Mouse (Mus musculus) liver, embryonic 11.5 days (tissue): ENCODE measurements around the gene Olfr1392. TPM values are rescaled to one million over a fixed set of nuclear protein-coding genes. Genes with fewer than 3 reads are reported as not detected.

Experiments
- ATAC-seq: fragments of 200-750 bp; cut with Nextera tagmentation; replicated peaks from 2 replicates; pipeline ENCODE4 v1.8.0; 2017; ENCODE audit warnings: moderate number of reproducible peaks, mild to moderate bottlenecking, moderate TSS enrichment, moderate library complexity; ENCODE audit not compliant: low FRiP score
- DNase-seq: peaks from one replicate; pipeline ENCODE4 v3.0.0-alpha.2; 2017; ENCODE audit warnings: low spot score
- H3K27ac ChIP-seq: fragments of 300-500 bp; sonication (generic); 2 replicates; pipeline ENCODE4 v1.5.1; 2014; ENCODE audit warnings: mild to moderate bottlenecking, low read depth, low read length, control low read depth
- H3K27me3 ChIP-seq: fragments of 300-500 bp; sonication (generic); replicated peaks from 2 replicates; pipeline ENCODE4 v1.6.1; 2014; ENCODE audit warnings: low read length, mixed read lengths; ENCODE audit not compliant: control insufficient read depth, insufficient read depth
- H3K36me3 ChIP-seq: fragments of 300-500 bp; sonication (generic); 2 replicates; pipeline ENCODE4 v1.6.1; 2014; ENCODE audit warnings: mild to moderate bottlenecking, low read length, moderate library complexity, mixed read lengths; ENCODE audit not compliant: control insufficient read depth, insufficient read depth
- H3K4me1 ChIP-seq: fragments of 300-500 bp; sonication (generic); replicated peaks from 2 replicates; pipeline ENCODE4 v1.6.1; 2014; ENCODE audit warnings: low read length, mixed read lengths; ENCODE audit not compliant: control insufficient read depth, insufficient read depth
- H3K4me2 ChIP-seq: fragments of 300-500 bp; sonication (generic); 2 replicates; pipeline ENCODE4 v1.6.1; 2014; ENCODE audit warnings: mild to moderate bottlenecking, control low read depth, moderate library complexity
- H3K4me3 ChIP-seq: fragments of 300-500 bp; sonication (generic); 2 replicates; pipeline ENCODE4 v1.5.1; 2014; ENCODE audit warnings: low read depth, low read length, control low read depth
- H3K9ac ChIP-seq: fragments of 300-500 bp; sonication (generic); 2 replicates; pipeline ENCODE4 v1.6.1; 2014; ENCODE audit warnings: low read depth, low read length, control low read depth
- H3K9me3 ChIP-seq: fragments of 300-500 bp; sonication (generic); 2 replicates; pipeline ENCODE4 v1.6.1; 2016; ENCODE audit warnings: low read length, inconsistent platforms, mixed read lengths; ENCODE audit not compliant: control insufficient read depth
- WGBS: fragments of 180-500 bp; shearing (Covaris S2); extraction: QIAGEN DNeasy Blood & Tissue Kit; methylation state at CpG from one replicate; pipeline ENCODE4 v1.1.7; 2014; 5-methylcytosine and 5-hydroxymethylcytosine counted together
- polyA plus RNA-seq: library from polyadenylated mRNA; unstranded; fragments of >200 nt; fragmentation: Nextera tagmentation; extraction: Ambion mirVana; gene quantifications from 2 replicates; pipeline ENCODE4 v1.2.1, GENCODE M21; 2014

The Olfr1392 gene
- polyA plus RNA-seq, 1 experiment from 2014 or later, result not detected

DNA sequence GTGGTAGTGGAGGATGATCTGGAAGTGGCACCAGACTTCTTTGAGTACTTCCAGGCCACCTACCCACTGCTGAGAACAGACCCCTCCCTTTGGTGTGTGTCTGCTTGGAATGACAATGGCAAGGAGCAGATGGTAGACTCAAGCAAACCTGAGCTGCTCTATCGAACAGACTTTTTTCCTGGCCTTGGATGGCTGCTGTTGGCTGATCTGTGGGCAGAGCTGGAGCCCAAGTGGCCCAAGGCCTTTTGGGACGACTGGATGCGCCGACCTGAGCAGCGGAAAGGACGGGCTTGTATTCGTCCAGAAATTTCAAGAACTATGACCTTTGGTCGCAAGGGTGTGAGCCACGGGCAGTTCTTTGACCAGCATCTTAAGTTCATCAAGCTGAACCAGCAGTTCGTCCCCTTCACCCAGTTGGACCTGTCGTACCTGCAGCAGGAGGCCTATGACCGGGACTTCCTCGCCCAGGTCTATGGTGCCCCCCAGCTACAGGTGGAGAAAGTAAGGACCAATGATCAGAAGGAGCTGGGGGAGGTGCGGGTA lies 23.7 kb upstream of the Olfr1392 start:
- no peak overlapping the region for H3K9ac ChIP-seq
- H3K4me2 ChIP-seq, result no peak overlapping the region
- no peaks in the 10 kb centered on the region for H3K9me3 ChIP-seq
- peaks cover 24% of the 10 kb centered on the region for H3K36me3 ChIP-seq
- no peak for ATAC-seq
- no peak for DNase-seq
- H3K27me3 ChIP-seq, result no peaks in the 10 kb centered on the region
- no peaks in the 10 kb centered on the region for H3K4me1 ChIP-seq
- H3K4me3 ChIP-seq, result no peak overlapping the region
- H3K27ac ChIP-seq, result no peak overlapping the region
- 94% methylated on average over 14 of the region's 14 CpGs for WGBS

DNA sequence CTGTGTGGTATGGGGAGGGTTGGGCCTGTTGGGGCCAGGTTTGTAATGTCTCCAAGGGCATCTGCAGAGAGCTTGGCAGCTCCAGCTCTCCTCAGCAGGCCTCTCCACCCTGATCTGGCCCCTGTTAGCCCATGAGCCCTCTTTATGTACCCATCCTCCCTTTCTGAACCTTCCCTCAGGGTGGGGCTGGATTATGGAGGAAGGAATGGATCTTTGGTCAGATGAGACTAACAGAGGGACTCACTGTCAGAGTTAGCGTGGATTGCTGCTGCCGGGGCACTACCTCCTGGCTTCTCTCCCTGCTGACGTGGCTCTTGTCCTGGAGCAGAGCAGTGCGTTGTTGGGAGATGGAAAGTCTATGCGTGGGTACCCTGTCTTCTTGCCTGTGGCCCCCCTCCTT lies 22.8 kb upstream of the Olfr1392 start:
- no peaks in the 10 kb centered on the region for H3K4me1 ChIP-seq
- WGBS, result 92% methylated on average over 5 of the region's 5 CpGs
- H3K4me3 ChIP-seq, result no peak overlapping the region
- no peak for ATAC-seq
- H3K36me3 ChIP-seq, result peaks cover 19% of the 10 kb centered on the region
- H3K4me2 ChIP-seq, result no peak overlapping the region
- H3K27me3 ChIP-seq, result no peaks in the 10 kb centered on the region
- no peak overlapping the region for H3K27ac ChIP-seq
- no peak overlapping the region for H3K9ac ChIP-seq
- no peak for DNase-seq
- H3K9me3 ChIP-seq, result no peaks in the 10 kb centered on the region

GRCm38 (mm10) chr11:49263149-49263548 lies 21.9 kb upstream of the Olfr1392 start:
- WGBS, result 93% methylated on average over 6 of the region's 6 CpGs
- no peaks in the 10 kb centered on the region for H3K27me3 ChIP-seq
- DNase-seq, result no peak

DNA sequence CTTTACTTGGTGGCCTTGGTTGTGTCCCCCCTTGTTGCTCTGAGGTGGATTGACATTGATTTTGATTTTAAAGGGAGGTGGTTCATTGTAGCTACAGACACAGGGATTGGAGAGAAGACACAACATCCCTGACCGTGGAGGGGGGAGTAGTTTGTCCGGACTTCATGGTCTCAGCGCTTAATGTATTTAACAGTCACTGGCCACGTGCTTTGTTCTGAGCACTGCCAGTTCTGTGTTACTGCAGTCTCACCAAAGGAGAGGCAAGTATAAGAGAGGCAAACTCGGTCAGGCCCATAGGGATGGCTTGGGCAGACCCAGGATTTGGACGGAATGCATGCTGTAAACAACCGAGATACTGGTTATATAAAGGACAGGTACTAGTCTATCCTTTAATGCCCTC lies 21.0 kb upstream of the Olfr1392 start:
- no peak overlapping the region for H3K27ac ChIP-seq
- ATAC-seq (no peak), DNase-seq (no peak)
- 88% methylated on average over 7 of the region's 7 CpGs for WGBS
- H3K4me3 ChIP-seq, result no peak overlapping the region
- no peak overlapping the region for H3K4me2 ChIP-seq
- no peaks in the 10 kb centered on the region for H3K27me3 ChIP-seq
- no peaks in the 10 kb centered on the region for H3K4me1 ChIP-seq
- H3K9me3 ChIP-seq, result no peaks in the 10 kb centered on the region
- peaks cover 19% of the 10 kb centered on the region for H3K36me3 ChIP-seq
- no peak overlapping the region for H3K9ac ChIP-seq

More at GRCm38 (mm10) chr11:49263149-49263548, 21.9 kb upstream of the Olfr1392 start:
- Histone ChIP-seq H3K27ac (no peak overlapping the region), H3K4me1 (no peaks in the 10 kb centered on the region), H3K4me3 (no peak overlapping the region), H3K4me2 (no peak overlapping the region), H3K36me3 (peaks cover 19% of the 10 kb centered on the region), H3K9me3 (no peaks in the 10 kb centered on the region), H3K9ac (no peak overlapping the region)
- ATAC-seq, result no peak

- WGBS, result 76% methylated on average over 11 of the region's 11 CpGs
- H3K9ac ChIP-seq, result no peak overlapping the region
- no peak overlapping the region for H3K4me2 ChIP-seq
- no peaks in the 10 kb centered on the region for H3K27me3 ChIP-seq
- H3K9me3 ChIP-seq, result no peaks in the 10 kb centered on the region
- ATAC-seq (no peak), DNase-seq (no peak)
- H3K4me3 ChIP-seq, result no peak overlapping the region
- H3K36me3 ChIP-seq, result peaks cover 19% of the 10 kb centered on the region
- H3K4me1 ChIP-seq, result no peaks in the 10 kb centered on the region
- no peak overlapping the region for H3K27ac ChIP-seq
These were observed 20.5 kb upstream of the Olfr1392 start for GRCm38 (mm10) chr11:49264622-49265021.

DNA sequence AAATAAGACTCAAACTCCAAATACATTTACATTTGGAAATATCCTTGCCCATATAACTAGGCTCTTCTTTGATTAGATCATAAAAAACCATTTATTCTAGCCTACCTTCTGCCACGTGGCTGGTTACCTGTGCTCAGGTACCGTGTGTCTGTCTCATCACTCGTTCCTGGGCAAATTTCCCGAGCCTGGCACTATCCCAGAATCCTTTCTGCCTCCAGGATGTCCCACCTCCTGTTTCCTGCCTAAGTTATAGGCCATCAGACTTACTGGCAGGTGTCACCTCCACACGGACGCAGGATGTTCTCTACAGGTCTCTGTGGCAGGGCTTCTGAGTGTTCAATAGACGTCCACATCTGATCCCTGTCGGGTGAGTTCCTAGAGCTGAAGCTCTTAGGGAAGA lies 20.0 kb upstream of the Olfr1392 start:
- Histone ChIP-seq H3K27me3 (no peaks in the 10 kb centered on the region), H3K9ac (no peak overlapping the region), H3K36me3 (peaks cover 19% of the 10 kb centered on the region), H3K9me3 (no peaks in the 10 kb centered on the region), H3K4me1 (no peaks in the 10 kb centered on the region), H3K27ac (no peak overlapping the region), H3K4me3 (no peak overlapping the region), H3K4me2 (no peak overlapping the region)
- DNase-seq (no peak), ATAC-seq (no peak)
- 88% methylated on average over 8 of the region's 8 CpGs for WGBS

GRCm38 (mm10) chr11:49266671-49267070 lies 18.4 kb upstream of the Olfr1392 start:
- 70% methylated on average over 6 of the region's 6 CpGs for WGBS
- Histone ChIP-seq H3K9ac (no peak overlapping the region), H3K36me3 (peaks cover 4% of the 10 kb centered on the region), H3K9me3 (no peaks in the 10 kb centered on the region), H3K4me1 (no peaks in the 10 kb centered on the region), H3K4me2 (no peak overlapping the region), H3K27me3 (no peaks in the 10 kb centered on the region), H3K4me3 (no peak overlapping the region), H3K27ac (no peak overlapping the region)
- DNase-seq, result no peak
- ATAC-seq, result no peak

- Histone ChIP-seq H3K36me3 (no peaks in the 10 kb centered on the region), H3K4me2 (no peak overlapping the region), H3K4me3 (no peak overlapping the region), H3K27ac (no peak overlapping the region), H3K9ac (no peak overlapping the region), H3K4me1 (no peaks in the 10 kb centered on the region), H3K27me3 (no peaks in the 10 kb centered on the region), H3K9me3 (no peaks in the 10 kb centered on the region)
- 93% methylated on average over 10 of the region's 10 CpGs for WGBS
- no peak for DNase-seq
- ATAC-seq, result no peak
These were observed 17.8 kb upstream of the Olfr1392 start for GRCm38 (mm10) chr11:49267316-49267715.

GRCm38 (mm10) chr11:49267970-49268579 lies 17.0 kb upstream of the Olfr1392 start:
- Histone ChIP-seq H3K4me3 (no peak overlapping the region), H3K4me1 (no peaks in the 10 kb centered on the region), H3K36me3 (no peaks in the 10 kb centered on the region), H3K27me3 (no peaks in the 10 kb centered on the region), H3K4me2 (no peak overlapping the region), H3K9ac (no peak overlapping the region), H3K27ac (no peak overlapping the region), H3K9me3 (no peaks in the 10 kb centered on the region)
- ATAC-seq (no peak), DNase-seq (no peak)
- whole genome bisulfite sequencing, result 85% methylated on average over 15 of the region's 15 CpGs
